Mouse (Mus musculus) kidney, adult 11 months (tissue): ENCODE results near the gene Usf1.

ENCODE experiments used
- DNase-seq: peaks from one replicate; pipeline ENCODE4 v3.0.0; 2022

Gene Usf1

DNA sequence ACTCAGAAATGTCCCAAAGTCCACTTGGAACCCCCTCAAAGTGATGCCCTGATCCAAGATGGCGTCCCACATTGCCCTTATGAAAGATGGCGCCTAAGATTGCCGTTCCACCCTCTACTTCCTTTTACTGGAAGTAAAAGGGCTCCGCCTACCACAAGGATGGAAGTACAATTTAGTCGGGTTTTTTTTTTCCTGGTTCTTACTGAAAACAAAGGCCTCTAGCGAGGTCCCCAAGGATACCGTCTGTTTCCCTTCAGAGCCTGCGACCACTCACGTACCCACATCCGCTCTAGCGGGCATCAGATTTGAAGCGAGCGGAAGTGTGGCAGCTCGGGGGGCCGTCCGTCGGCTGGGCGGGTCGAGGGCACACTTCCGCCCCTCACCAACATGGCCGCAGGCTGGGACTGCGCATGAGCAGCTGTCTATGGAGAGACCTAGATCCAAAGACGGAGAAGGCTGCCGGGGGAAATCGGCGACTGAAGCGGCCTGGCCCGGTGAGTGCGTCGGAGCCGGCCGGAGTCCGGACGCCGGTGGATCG is at the start of gene Usf1:
Gene Usf1 (plus strand): TSS at position 367 of the 538 bp plus-strand sequence.
- peak; percentile 94 for DNase-seq

DNA sequence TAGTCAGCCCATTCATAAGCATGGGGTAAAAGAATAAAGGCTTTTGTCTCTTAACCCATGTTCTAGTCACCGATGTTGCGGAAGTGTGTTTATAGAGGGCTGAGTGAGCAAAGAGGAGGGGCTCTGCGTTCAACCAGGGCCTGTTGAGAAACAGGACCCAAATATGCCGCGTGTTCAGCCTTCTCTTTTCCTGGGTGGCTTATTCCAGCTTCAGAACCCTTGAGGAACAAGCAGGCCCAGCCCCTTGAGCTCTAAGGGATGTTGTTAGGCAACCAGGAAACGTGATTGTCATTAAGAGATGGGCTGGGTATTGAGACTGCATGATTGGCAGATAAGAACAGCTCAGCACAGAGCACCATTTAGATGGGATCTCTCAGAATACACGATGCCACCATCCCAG is 45.2 kb upstream of the Usf1 start:
- DNase-seq = no peak

GRCm38 (mm10) chr1:171369845-171370556 is 41.1 kb upstream of the Usf1 start, which contains the start of gene Nectin4:
TSS of gene Nectin4 (plus strand) at chr1:171370099.
- DNase-seq = peak; percentile 44

DNA sequence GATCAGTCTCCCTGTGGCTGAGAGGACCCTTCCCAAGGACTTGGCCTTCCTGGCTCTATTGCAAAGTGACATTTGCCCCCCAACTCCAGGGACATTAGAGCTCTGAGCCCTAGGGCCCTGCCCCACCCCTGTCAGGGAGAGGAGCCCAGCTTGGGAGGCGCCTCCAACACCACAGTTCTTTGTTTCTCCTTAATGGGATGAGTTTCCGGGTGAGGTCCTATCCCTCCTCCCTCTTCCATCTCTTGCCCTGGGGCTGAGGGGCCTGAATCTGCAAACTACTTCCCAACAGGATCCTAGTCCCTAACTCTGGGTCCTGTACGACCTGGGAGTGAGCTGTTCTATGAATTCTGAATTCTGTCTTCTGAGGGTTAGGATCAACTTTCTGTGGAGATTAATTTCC is 38.2 kb upstream of the Usf1 start:
- DNase-seq = no peak

DNA sequence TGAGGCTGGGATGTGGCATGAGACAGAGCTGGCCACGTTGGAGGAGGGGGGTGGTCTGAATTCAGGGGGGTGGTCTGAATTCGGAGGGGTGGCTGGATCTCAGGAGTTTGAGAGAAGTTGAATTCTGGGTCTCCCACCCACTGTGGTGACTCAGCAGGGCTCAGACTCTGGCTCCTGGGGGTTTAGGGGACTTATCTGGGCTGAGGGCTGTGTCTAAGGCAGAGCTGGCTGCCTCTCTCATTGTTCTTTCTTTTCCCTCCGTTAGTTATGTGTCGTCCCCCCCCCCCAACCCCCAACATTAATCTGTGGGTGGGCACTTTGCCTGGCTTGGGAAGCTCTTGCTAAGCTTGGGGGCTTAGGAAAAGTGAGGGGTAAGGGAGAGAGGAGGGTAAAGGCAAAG is 37.2 kb upstream of the Usf1 start:
- DNase-seq = no peak

DNA sequence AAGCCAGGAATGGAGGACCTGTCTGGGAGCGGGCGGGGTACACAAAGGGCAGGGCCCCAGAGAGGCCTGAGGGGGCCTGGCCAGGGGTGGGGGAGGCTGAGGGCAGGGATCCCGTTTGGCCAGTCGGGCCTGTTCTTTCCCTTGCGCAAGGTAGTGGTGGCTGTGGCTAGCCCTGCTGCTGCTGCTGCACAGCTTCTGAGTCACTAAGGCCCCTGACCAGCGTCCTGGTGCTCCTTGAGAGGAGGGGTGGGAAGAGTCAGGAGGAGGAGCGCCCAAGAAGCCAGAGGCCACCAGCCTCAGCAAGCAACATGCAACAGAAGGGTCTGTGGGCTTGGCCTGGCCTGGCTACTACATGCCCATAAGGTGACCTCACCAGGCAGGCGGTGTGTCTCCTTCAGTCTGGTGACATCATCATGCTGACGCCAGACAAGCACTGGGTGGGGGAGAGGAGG is 35.4 kb upstream of the Usf1 start:
- DNase-seq = no peak

GRCm38 (mm10) chr1:171378298-171378697 is 32.8 kb upstream of the Usf1 start:
- no peak for DNase-seq

- DNase-seq = peak; percentile 66
Measured at GRCm38 (mm10) chr1:171379935-171380599, 31.0 kb upstream of the Usf1 start.

DNA sequence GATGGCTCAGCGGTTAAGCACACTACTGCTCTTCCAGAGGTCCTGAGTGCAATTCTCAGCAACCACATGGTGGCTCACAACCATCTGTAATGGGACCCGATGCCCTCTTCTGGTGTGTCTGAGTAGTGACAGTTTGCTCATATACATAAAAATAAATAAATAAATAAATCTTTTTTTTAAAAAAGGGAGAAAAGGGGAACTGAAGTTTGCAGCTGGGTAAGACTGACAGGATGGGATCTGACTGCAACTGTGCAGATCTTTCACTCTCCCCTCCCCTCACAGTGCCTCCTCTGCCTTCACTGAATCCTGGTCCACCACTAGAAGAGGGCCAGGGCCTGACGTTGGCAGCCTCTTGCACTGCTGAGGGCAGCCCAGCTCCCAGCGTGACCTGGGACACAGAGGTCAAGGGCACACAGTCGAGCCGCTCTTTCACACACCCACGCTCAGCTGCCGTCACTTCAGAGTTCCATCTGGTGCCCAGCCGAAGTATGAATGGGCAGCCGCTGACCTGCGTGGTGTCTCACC is 29.0 kb upstream of the Usf1 start:
- DNase-seq = no peak

DNA sequence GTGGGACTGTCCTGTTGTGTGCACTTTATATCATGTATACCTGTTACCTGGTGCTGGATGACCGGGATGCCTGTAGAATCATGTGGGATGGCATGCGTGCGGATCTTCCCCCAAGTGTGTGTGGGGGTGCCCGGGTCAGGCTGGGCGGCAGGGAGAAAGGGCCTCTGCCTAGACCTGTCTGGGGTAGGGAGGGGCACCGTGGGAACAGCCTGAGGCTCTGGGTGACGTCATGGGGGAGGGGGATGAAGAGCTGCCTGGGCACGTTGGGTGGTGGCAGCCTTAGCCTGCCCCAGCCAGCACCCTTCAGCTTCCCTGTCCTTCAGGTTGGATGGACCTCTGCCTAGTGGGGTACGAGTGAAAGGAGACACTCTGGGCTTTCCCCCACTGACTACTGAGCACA is 26.8 kb upstream of the Usf1 start:
- DNase-seq = no peak

DNA sequence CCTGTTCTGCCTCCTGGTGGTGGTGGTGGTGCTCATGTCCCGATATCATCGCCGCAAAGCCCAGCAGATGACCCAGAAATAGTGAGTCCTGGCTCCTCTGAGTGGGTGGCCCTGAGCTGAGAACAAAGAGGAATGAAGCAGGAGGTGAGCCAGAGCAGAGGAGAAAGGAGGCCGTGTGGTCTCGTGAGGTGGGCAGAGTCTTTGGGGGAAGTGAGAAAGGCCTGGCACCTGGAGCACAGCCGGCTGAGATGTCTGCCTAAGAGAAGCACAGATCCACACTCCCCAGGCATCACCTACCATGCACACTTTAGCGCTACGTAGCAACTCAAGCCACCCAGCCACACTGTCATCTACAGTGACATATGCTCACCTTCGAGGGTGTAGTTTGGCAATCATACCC is 25.9 kb upstream of the Usf1 start:
- DNase-seq = no peak

- no peak for DNase-seq
Measured at GRCm38 (mm10) chr1:171387099-171387498, 24.0 kb upstream of the Usf1 start.

DNA sequence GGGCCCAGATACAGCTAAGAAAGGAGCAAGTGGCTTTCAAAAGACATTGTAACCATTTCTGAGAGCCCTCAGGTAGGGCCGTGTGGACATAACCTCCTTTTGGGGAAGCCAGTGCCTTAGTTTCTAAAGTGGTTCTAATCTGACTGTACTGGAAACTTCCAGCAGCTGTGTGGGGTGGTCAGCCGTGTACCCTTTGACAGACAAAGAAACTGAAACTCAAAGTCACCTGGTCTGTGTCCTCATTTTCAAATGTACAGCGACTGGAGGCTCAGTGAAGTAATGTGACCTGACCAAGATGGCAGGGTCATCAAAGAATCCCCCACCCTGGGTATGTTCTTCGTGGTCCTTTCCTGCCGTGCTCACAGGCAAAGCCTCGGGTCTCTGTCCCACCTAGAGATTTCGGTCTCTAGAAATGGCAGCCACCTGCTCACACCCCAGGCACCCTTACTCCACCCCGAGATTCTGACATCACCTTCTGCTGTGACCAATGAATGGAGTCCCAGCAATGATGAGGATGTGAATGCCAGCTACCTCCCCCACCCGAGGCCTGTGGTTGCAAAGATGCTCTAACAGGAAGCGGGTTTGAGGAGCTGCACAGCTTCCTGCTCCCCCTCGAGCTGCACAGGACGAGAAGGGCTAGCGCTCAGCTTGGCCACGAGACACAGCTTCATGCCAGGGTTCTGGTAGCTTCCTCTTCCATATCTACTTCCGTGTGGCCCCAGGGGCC is 22.6 kb upstream of the Usf1 start, which contains the start of gene Arhgap30:
Gene Arhgap30 (plus strand): TSS at position 579 of the 727 bp plus-strand sequence.
- DNase-seq = peak; percentile 35

- DNase-seq = no peak
Measured at GRCm38 (mm10) chr1:171390101-171390500, 21.0 kb upstream of the Usf1 start.

DNA sequence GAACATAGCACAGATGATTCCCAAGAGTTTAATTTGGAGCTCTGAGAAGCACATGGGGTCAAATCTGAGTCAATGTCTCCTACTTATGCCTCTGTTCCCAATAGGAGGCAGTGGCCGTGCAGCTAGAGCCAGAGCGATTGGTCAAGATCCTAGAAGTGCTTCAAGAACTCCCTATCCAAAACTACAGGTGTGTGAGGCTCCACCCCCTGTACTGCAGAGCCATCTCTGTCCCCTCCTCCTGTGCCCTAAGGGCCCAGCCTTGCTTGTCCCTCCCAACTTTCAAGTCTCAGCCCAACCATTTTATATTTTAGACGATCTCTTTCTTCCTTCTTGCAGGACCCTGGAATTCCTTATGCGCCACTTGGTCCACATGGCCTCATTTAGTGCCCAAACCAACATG is 9.3 kb upstream of the Usf1 start:
- DNase-seq = no peak

GRCm38 (mm10) chr1:171402991-171403390 is 8.1 kb upstream of the Usf1 start:
- no peak for DNase-seq

GRCm38 (mm10) chr1:171407263-171407662 is 3.9 kb upstream of the Usf1 start:
- DNase-seq = no peak

- no peak for DNase-seq
Measured at GRCm38 (mm10) chr1:171410231-171410630, 882 bp upstream of the Usf1 start.

- DNase-seq = no peak
Measured at GRCm38 (mm10) chr1:171411492-171411941, 404 bp downstream of the Usf1 start.

GRCm38 (mm10) chr1:171412001-171412441 is 908 bp downstream of the Usf1 start:
- no peak for DNase-seq

GRCm38 (mm10) chr1:171412446-171412845 is 1.3 kb downstream of the Usf1 start:
- no peak for DNase-seq

DNA sequence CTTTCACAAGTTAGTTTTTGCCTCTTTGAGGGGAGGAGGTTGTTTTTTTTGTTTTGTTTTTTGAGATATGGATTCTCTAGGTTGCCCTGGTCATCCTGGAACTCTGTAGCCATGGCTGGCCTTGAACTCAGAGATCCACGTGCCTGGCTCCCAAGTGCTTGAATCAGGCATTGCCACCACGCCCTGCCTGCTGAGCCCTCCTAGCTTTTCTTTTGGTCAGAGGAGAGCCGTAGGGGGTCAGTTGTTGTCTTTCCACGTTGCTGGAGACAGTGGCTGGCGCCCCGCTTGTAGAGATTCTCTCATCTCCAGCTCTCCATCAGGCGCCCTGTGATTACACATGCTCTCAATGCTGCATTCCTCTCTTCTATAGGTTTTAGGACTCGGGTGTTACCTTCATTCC is 2.5 kb downstream of the Usf1 start:
- no peak for DNase-seq

DNA sequence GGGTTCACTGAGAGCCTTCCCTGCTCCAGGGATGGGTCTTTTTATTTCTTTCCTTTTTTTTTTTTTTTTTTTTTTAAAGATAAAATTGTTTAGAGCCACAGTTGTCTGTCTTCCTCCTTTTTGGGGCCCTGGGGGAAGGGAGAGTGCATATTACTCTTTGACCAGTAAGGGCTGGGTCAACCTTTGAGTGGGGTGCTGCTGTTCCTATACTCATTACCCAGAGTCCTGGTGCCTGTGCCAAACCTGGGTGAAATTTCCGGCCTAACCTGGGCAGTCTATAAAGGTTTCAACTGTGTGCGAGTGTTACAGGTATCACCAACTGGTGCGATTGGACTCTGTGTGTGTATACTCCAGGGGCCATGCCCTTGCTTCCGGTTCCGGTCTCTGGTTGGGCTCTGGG is 7.5 kb downstream of the Usf1 start, which contains the start of gene Tstd1:
Gene Tstd1 (plus strand): TSS at position 213 of the 400 bp plus-strand sequence.
- DNase-seq = peak; percentile 86
